Mouse (Mus musculus) E14TG2a.4 (cell line): ENCODE measurements around the gene Ppp1r1c.

Experiments
- CTCF ChIP-seq: conservative IDR thresholded peaks from 2 replicates; pipeline ENCODE4 v1.5.1; 2014; ENCODE audit warnings: low read length
- NANOG ChIP-seq: IDR thresholded peaks from 2 replicates; pipeline ENCODE4 v1.6.1; 2014; ENCODE audit warnings: borderline replicate concordance, low read length, mixed read lengths
- POU5F1 ChIP-seq: IDR thresholded peaks from 2 replicates; pipeline ENCODE4 v1.6.1; 2014; ENCODE audit warnings: low read length, borderline replicate concordance

DNA sequence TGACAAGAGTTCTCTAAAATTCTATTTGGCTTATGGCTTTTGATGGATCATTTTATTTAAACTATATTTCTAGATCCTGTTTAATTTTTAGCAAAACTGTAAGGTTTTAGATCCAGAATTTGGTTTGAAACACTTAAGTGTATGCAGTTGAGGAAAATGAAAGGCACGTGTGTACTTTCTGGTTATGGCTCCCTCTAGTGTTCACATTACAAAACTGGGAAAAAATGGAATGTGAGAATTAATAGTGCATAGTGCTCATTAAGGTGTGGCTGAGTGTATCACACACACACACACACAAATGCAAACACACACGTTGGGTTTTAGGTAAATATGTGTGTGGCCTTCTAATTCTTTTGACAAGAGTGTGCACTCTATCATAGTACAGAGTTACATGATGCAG, 70.2 kb downstream of the Ppp1r1c start:
- TF ChIP-seq CTCF (peak; percentile 49), POU5F1 (no peak), NANOG (no peak)
